Mouse (Mus musculus): ENCODE measurements around the gene Slc22a23. TPM values are rescaled to one million over a fixed set of nuclear protein-coding genes. Genes with fewer than 3 reads are reported as not detected.

Gene Slc22a23
- polyA plus RNA-seq, 1 experiment from 2014 or later, result 7.8 TPM

- 78% methylated on average over 5 of the region's 5 CpGs for WGBS
- no peak overlapping the region for H3K4me3 ChIP-seq (ENCODE audit: control insufficient read depth in 1 of 2, insufficient read depth in 1 of 2, low read depth in 1 of 2, low read length in 2 of 2)
- H3K36me3 ChIP-seq (ENCODE audit: control insufficient read depth, insufficient read depth, low read length), result peaks cover 55% of the 10 kb centered on the region
- no peaks in the 10 kb centered on the region for H3K9me3 ChIP-seq (ENCODE audit: control insufficient read depth, low read length)
- no peak overlapping the region for H3K4me2 ChIP-seq (ENCODE audit: low read length)
- H3K27ac ChIP-seq (replicated peaks in 1 of 2; ENCODE audit: control insufficient read depth in 1 of 2, insufficient read depth in 1 of 2, low read depth in 2 of 2, low read length in 2 of 2), result no peak overlapping the region
- H3K9ac ChIP-seq (ENCODE audit: low read length), result no peak overlapping the region
- H3K4me1 ChIP-seq (ENCODE audit: control insufficient read depth in 2 of 2, insufficient read depth in 2 of 2, low read length in 2 of 2), result peaks cover 0 to 2% of the 10 kb centered on the region in 2 experiments; a peak in 2 of 4 replicates
- ATAC-seq (ENCODE audit: insufficient number of reproducible peaks, insufficient read depth, low FRiP score, low read depth), result no peak
- H3K27me3 ChIP-seq (ENCODE audit: control insufficient read depth, insufficient read depth, low read length), result no peaks in the 10 kb centered on the region
Observed at GRCm38 (mm10) chr13:34181624-34182023, 163.4 kb downstream of the Slc22a23 start.

- H3K4me2 ChIP-seq (ENCODE audit: low read length), result no peak overlapping the region
- ATAC-seq (ENCODE audit: insufficient number of reproducible peaks, insufficient read depth, low FRiP score, low read depth), result no peak
- no peaks in the 10 kb centered on the region for H3K9me3 ChIP-seq (ENCODE audit: control insufficient read depth, low read length)
- no peaks in the 10 kb centered on the region for H3K27me3 ChIP-seq (ENCODE audit: control insufficient read depth, insufficient read depth, low read length)
- peaks cover 0 to 2% of the 10 kb centered on the region in 2 experiments; a peak in 2 of 4 replicates for H3K4me1 ChIP-seq (ENCODE audit: control insufficient read depth in 2 of 2, insufficient read depth in 2 of 2, low read length in 2 of 2)
- H3K4me3 ChIP-seq (ENCODE audit: control insufficient read depth in 1 of 2, insufficient read depth in 1 of 2, low read depth in 1 of 2, low read length in 2 of 2), result no peak overlapping the region
- H3K36me3 ChIP-seq (ENCODE audit: control insufficient read depth, insufficient read depth, low read length), result 0 out of 2 replicates have a peak, but pooled peaks cover under 1% of the 10 kb centered on the region
- no peak overlapping the region for H3K9ac ChIP-seq (ENCODE audit: low read length)
- 88% methylated on average over 6 of the region's 6 CpGs for WGBS
- H3K27ac ChIP-seq (replicated peaks in 1 of 2; ENCODE audit: control insufficient read depth in 1 of 2, insufficient read depth in 1 of 2, low read depth in 2 of 2, low read length in 2 of 2), result no peak overlapping the region
Observed at GRCm38 (mm10) chr13:34174025-34174424, 171.0 kb downstream of the Slc22a23 start.

- H3K9me3 ChIP-seq (ENCODE audit: control insufficient read depth, low read length), result no peaks in the 10 kb centered on the region
- H3K36me3 ChIP-seq (ENCODE audit: control insufficient read depth, insufficient read depth, low read length), result peaks cover 7% of the 10 kb centered on the region
- ATAC-seq (ENCODE audit: insufficient number of reproducible peaks, insufficient read depth, low FRiP score, low read depth), result no peak
- peaks cover 2 to 8% of the 10 kb centered on the region in 2 experiments; a peak in 2 of 4 replicates for H3K4me1 ChIP-seq (ENCODE audit: control insufficient read depth in 2 of 2, insufficient read depth in 2 of 2, low read length in 2 of 2)
- H3K27me3 ChIP-seq (ENCODE audit: control insufficient read depth, insufficient read depth, low read length), result no peaks in the 10 kb centered on the region
- peak overlapping the region; percentile 56 to 74 for H3K4me3 ChIP-seq (ENCODE audit: control insufficient read depth in 1 of 2, insufficient read depth in 1 of 2, low read depth in 1 of 2, low read length in 2 of 2)
- peak overlapping the region; percentile 79 for H3K4me2 ChIP-seq (ENCODE audit: low read length)
- H3K27ac ChIP-seq (replicated peaks in 1 of 2; ENCODE audit: control insufficient read depth in 1 of 2, insufficient read depth in 1 of 2, low read depth in 2 of 2, low read length in 2 of 2), result peak overlapping the region; percentile 47 to 82; a peak in 3 of 4 replicates
- peak overlapping the region; percentile 69 for H3K9ac ChIP-seq (ENCODE audit: low read length)
- WGBS, result 36% methylated on average over 12 of the region's 12 CpGs
Observed at GRCm38 (mm10) chr13:34163304-34163975, 181.5 kb downstream of the Slc22a23 start.

GRCm38 (mm10) chr13:34162491-34163303, 182.3 kb downstream of the Slc22a23 start, which contains the start of gene Psmg4:
Gene Psmg4, plus strand, starts transcription at chr13:34162964.
- ATAC-seq (ENCODE audit: insufficient number of reproducible peaks, insufficient read depth, low FRiP score, low read depth), result peak; percentile 92
- Histone ChIP-seq H3K9ac (ENCODE audit: low read length) (peak within 1 kb of the TSS; percentile 69), H3K4me3 (ENCODE audit: control insufficient read depth in 1 of 2, insufficient read depth in 1 of 2, low read depth in 1 of 2, low read length in 2 of 2) (peak within 1 kb of the TSS; percentile 56 to 74), H3K36me3 (ENCODE audit: control insufficient read depth, insufficient read depth, low read length) (peaks cover 7% of the 10 kb centered on the region), H3K27me3 (ENCODE audit: control insufficient read depth, insufficient read depth, low read length) (no peaks in the 10 kb centered on the region), H3K9me3 (ENCODE audit: control insufficient read depth, low read length) (no peaks in the 10 kb centered on the region), H3K4me1 (ENCODE audit: control insufficient read depth in 2 of 2, insufficient read depth in 2 of 2, low read length in 2 of 2) (peaks cover 2 to 8% of the 10 kb centered on the region in 2 experiments; a peak in 2 of 4 replicates), H3K27ac (replicated peaks in 1 of 2; ENCODE audit: control insufficient read depth in 1 of 2, insufficient read depth in 1 of 2, low read depth in 2 of 2, low read length in 2 of 2) (peak within 1 kb of the TSS; percentile 82 to 92), H3K4me2 (ENCODE audit: low read length) (peak within 1 kb of the TSS; percentile 79)
- WGBS, result 4% methylated on average over 43 of the region's 44 CpGs

- 83% methylated on average over 1 of the region's 1 CpGs for WGBS
- Histone ChIP-seq H3K36me3 (ENCODE audit: control insufficient read depth, insufficient read depth, low read length) (no peaks in the 10 kb centered on the region), H3K4me1 (ENCODE audit: control insufficient read depth in 2 of 2, insufficient read depth in 2 of 2, low read length in 2 of 2) (peaks cover 18 to 25% of the 10 kb centered on the region in 2 experiments), H3K4me3 (ENCODE audit: control insufficient read depth in 1 of 2, insufficient read depth in 1 of 2, low read depth in 1 of 2, low read length in 2 of 2) (no peak overlapping the region), H3K27me3 (ENCODE audit: control insufficient read depth, insufficient read depth, low read length) (no peaks in the 10 kb centered on the region), H3K9ac (ENCODE audit: low read length) (no peak overlapping the region), H3K27ac (replicated peaks in 1 of 2; ENCODE audit: control insufficient read depth in 1 of 2, insufficient read depth in 1 of 2, low read depth in 2 of 2, low read length in 2 of 2) (no peak overlapping the region), H3K4me2 (ENCODE audit: low read length) (no peak overlapping the region), H3K9me3 (ENCODE audit: control insufficient read depth, low read length) (no peaks in the 10 kb centered on the region)
- no peak for ATAC-seq (ENCODE audit: insufficient number of reproducible peaks, insufficient read depth, low FRiP score, low read depth)
Observed at GRCm38 (mm10) chr13:34159926-34160325, 185.1 kb downstream of the Slc22a23 start.

GRCm38 (mm10) chr13:34157596-34158157, 187.3 kb downstream of the Slc22a23 start:
- no peaks in the 10 kb centered on the region for H3K27me3 ChIP-seq (ENCODE audit: control insufficient read depth, insufficient read depth, low read length)
- H3K4me1 ChIP-seq (ENCODE audit: control insufficient read depth in 2 of 2, insufficient read depth in 2 of 2, low read length in 2 of 2), result peaks cover 23 to 24% of the 10 kb centered on the region in 2 experiments
- 90% methylated on average over 3 of the region's 3 CpGs for WGBS
- H3K4me3 ChIP-seq (ENCODE audit: control insufficient read depth in 1 of 2, insufficient read depth in 1 of 2, low read depth in 1 of 2, low read length in 2 of 2), result no peak overlapping the region
- H3K36me3 ChIP-seq (ENCODE audit: control insufficient read depth, insufficient read depth, low read length), result no peaks in the 10 kb centered on the region
- no peak overlapping the region for H3K9ac ChIP-seq (ENCODE audit: low read length)
- H3K9me3 ChIP-seq (ENCODE audit: control insufficient read depth, low read length), result no peaks in the 10 kb centered on the region
- H3K4me2 ChIP-seq (ENCODE audit: low read length), result no peak overlapping the region
- peak overlapping the region in 1 of 2 experiments; percentile 90; a peak in 1 of 4 replicates for H3K27ac ChIP-seq (replicated peaks in 1 of 2; ENCODE audit: control insufficient read depth in 1 of 2, insufficient read depth in 1 of 2, low read depth in 2 of 2, low read length in 2 of 2)
- ATAC-seq (ENCODE audit: insufficient number of reproducible peaks, insufficient read depth, low FRiP score, low read depth), result no peak

- H3K27ac ChIP-seq (replicated peaks in 1 of 2; ENCODE audit: control insufficient read depth in 1 of 2, insufficient read depth in 1 of 2, low read depth in 2 of 2, low read length in 2 of 2), result peak overlapping the region; percentile 90 to 95
- ATAC-seq (ENCODE audit: insufficient number of reproducible peaks, insufficient read depth, low FRiP score, low read depth), result peak; percentile 28; the same call in 1 of the 2 replicates
- peak overlapping the region; percentile 27 for H3K4me2 ChIP-seq (ENCODE audit: low read length)
- no peak overlapping the region for H3K9ac ChIP-seq (ENCODE audit: low read length)
- H3K9me3 ChIP-seq (ENCODE audit: control insufficient read depth, low read length), result no peaks in the 10 kb centered on the region
- H3K4me3 ChIP-seq (ENCODE audit: control insufficient read depth in 1 of 2, insufficient read depth in 1 of 2, low read depth in 1 of 2, low read length in 2 of 2), result no peak overlapping the region
- WGBS, result 53% methylated on average over 2 of the region's 2 CpGs
- H3K36me3 ChIP-seq (ENCODE audit: control insufficient read depth, insufficient read depth, low read length), result no peaks in the 10 kb centered on the region
- H3K4me1 ChIP-seq (ENCODE audit: control insufficient read depth in 2 of 2, insufficient read depth in 2 of 2, low read length in 2 of 2), result peaks cover 23 to 24% of the 10 kb centered on the region in 2 experiments
- no peaks in the 10 kb centered on the region for H3K27me3 ChIP-seq (ENCODE audit: control insufficient read depth, insufficient read depth, low read length)
Observed at GRCm38 (mm10) chr13:34156840-34157185, 188.2 kb downstream of the Slc22a23 start.
